Mouse (Mus musculus) ES-E14 (cell line): ENCODE data around the gene Klk15.

ENCODE experiments used
- CHD2 ChIP-seq: IDR thresholded peaks from 2 replicates; pipeline ENCODE4 v1.6.1; 2014; ENCODE audit warnings: mild to moderate bottlenecking, low read depth, low read length, inconsistent platforms
- MAFK ChIP-seq: IDR thresholded peaks from 2 replicates; pipeline ENCODE4 v1.6.1; 2014; ENCODE audit warnings: mild to moderate bottlenecking, low read depth, low read length, inconsistent platforms; ENCODE audit not compliant: insufficient read depth
- ZNF384 ChIP-seq: IDR thresholded peaks from 2 replicates; pipeline ENCODE4 v1.6.1; 2012; ENCODE audit warnings: low read depth, low read length, inconsistent platforms

- TF ChIP-seq MAFK: no peak
- TF ChIP-seq ZNF384: no peak
- no peak for TF ChIP-seq CHD2
Observed at GRCm38 (mm10) chr7:43932337-43932736, 1.2 kb upstream of the Klk15 start.
